Mouse (Mus musculus) adrenal gland, adult (tissue): ENCODE results near the gene Psen1.
A peak's percentile ranks its signal among the peaks of the same experiment; 100 is the strongest.

Experiments
- DNase-seq, 2 experiments: peaks; one replicate each; pipeline ENCODE4 v3.0.0; 2022 to 2023; ENCODE audit warnings: low spot score in 1 of 2; ENCODE audit not compliant: inconsistent age in 2 of 2

Gene Psen1

GRCm38 (mm10) chr12:83770418-83771256, 82.7 kb downstream of the Psen1 start:
- DNase-seq = peak; percentile 62 to 91

- DNase-seq = no peak
Measured at GRCm38 (mm10) chr12:83775621-83776020, 87.7 kb downstream of the Psen1 start.

GRCm38 (mm10) chr12:83776766-83777165, 88.8 kb downstream of the Psen1 start:
- no peak for DNase-seq

GRCm38 (mm10) chr12:83780181-83780580, 92.2 kb downstream of the Psen1 start:
- no peak for DNase-seq

- no peak for DNase-seq
Measured at GRCm38 (mm10) chr12:83781204-83781603, 93.3 kb downstream of the Psen1 start.

- no peak for DNase-seq
Measured at GRCm38 (mm10) chr12:83781640-83782278, 93.8 kb downstream of the Psen1 start.

GRCm38 (mm10) chr12:83782669-83783068, 94.7 kb downstream of the Psen1 start:
- DNase-seq = no peak
